Mouse (Mus musculus): ENCODE results near the gene Nup35. TPM values are rescaled to one million over a fixed set of nuclear protein-coding genes. Genes with fewer than 3 reads are reported as not detected.

The Nup35 gene
- polyA plus RNA-seq, 1 experiment from 2014 or later, result 57.1 TPM

MicroRNA genes within 50 kb of the gene (microRNA counts, 519-probe panel; counts per million panel counts)
- not detected for microRNA mmu-miR-684

Small RNAs within 50 kb of the gene (microRNA-seq; reads per million reads assigned to microRNA genes)
- gene Mir684-1, result not detected

Other genes with a start within 250 kb of the Nup35 start
- gene Frzb, start 169.6 kb upstream of the Nup35 start, polyA plus RNA-seq (2014; fragmentation: Nextera tagmentation; extraction: Ambion mirVana), result 33.9 and 41.7 TPM in 2 replicates
- gene Nckap1, start 35.9 kb upstream of the Nup35 start, polyA plus RNA-seq (2014; fragmentation: Nextera tagmentation; extraction: Ambion mirVana), result 95.0 and 101 TPM in 2 replicates
- 20.6 and 22.4 TPM in 2 replicates for gene Dusp19, start 191 bp upstream of the Nup35 start, polyA plus RNA-seq (2014; fragmentation: Nextera tagmentation; extraction: Ambion mirVana)